Mouse (Mus musculus): ENCODE results near the gene Frg2f1. TPM values are rescaled to one million over a fixed set of nuclear protein-coding genes. Genes with fewer than 3 reads are reported as not detected.

Frg2f1 gene
- total and polyA plus RNA-seq, 2 experiments from 2014 or later = 3.6 to 4.7 TPM

GRCm38 (mm10) chr4:119492933-119493327 lies 46.4 kb downstream of the Frg2f1 start:
- Histone ChIP-seq H3K9ac (replicated peaks; ENCODE audit: low read depth, low read length) (peak overlapping the region; percentile 43), H3K4me2 (ENCODE audit: low read depth, low read length) (peak overlapping the region; percentile 93), H3K9me3 (replicated peaks; ENCODE audit: control insufficient read depth, low read length) (0 out of 2 replicates have a peak, but pooled peaks cover 3% of the 10 kb centered on the region), H3K4me1 (ENCODE audit: control insufficient read depth, insufficient read depth) (peaks cover 6% of the 10 kb centered on the region; the same call in 1 of the 2 replicates), H3K4me3 (ENCODE audit: low read depth, low read length) (peak overlapping the region; percentile 65), H3K36me3 (replicated peaks; ENCODE audit: control insufficient read depth, insufficient read depth, low read length) (no peaks in the 10 kb centered on the region), H3K27me3 (ENCODE audit: control insufficient read depth, insufficient read depth, low read length) (peaks cover 4% of the 10 kb centered on the region; the same call in 1 of the 2 replicates), H3K27ac (ENCODE audit: low read depth) (no peak overlapping the region)
- WGBS = 55% methylated on average over 10 of the region's 10 CpGs
- TF ChIP-seq EP300 (IDR thresholded peaks at IDR 0.05; ENCODE audit: low read depth) = no peak
- TF ChIP-seq CTCF (IDR thresholded peaks at IDR 0.05; ENCODE audit: low read depth) = no peak
- ATAC-seq (ENCODE audit: insufficient read depth, low read depth) (no peak), DNase-seq (ENCODE audit: low spot score) (no peak)

GRCm38 (mm10) chr4:119492291-119492932 lies 46.9 kb downstream of the Frg2f1 start, which contains the start of gene Rimkla:
Gene Rimkla, minus strand, starts transcription at chr4:119492628.
- 0 out of 2 replicates have a peak, but pooled peaks cover 3% of the 10 kb centered on the region for H3K9me3 ChIP-seq (replicated peaks; ENCODE audit: control insufficient read depth, low read length)
- no peaks in the 10 kb centered on the region for H3K36me3 ChIP-seq (replicated peaks; ENCODE audit: control insufficient read depth, insufficient read depth, low read length)
- WGBS = under 1% methylated on average over 60 of the region's 77 CpGs
- peak; percentile 36 for DNase-seq (ENCODE audit: low spot score)
- peak within 1 kb of the TSS; percentile 43 for H3K9ac ChIP-seq (replicated peaks; ENCODE audit: low read depth, low read length)
- peak within 1 kb of the TSS; percentile 93 for H3K4me2 ChIP-seq (ENCODE audit: low read depth, low read length)
- H3K27ac ChIP-seq (ENCODE audit: low read depth) = no peak within 1 kb of the TSS
- H3K4me3 ChIP-seq (ENCODE audit: low read depth, low read length) = peak within 1 kb of the TSS; percentile 65
- H3K27me3 ChIP-seq (ENCODE audit: control insufficient read depth, insufficient read depth, low read length) = peaks cover 4% of the 10 kb centered on the region; the same call in 1 of the 2 replicates
- no peak for TF ChIP-seq EP300 (IDR thresholded peaks at IDR 0.05; ENCODE audit: low read depth)
- no peak for TF ChIP-seq CTCF (IDR thresholded peaks at IDR 0.05; ENCODE audit: low read depth)
- peak; percentile 86 for ATAC-seq (ENCODE audit: insufficient read depth, low read depth)
- peaks cover 6% of the 10 kb centered on the region; the same call in 1 of the 2 replicates for H3K4me1 ChIP-seq (ENCODE audit: control insufficient read depth, insufficient read depth)

- ATAC-seq (ENCODE audit: insufficient read depth, low read depth) (no peak), DNase-seq (ENCODE audit: low spot score) (no peak)
- no peak overlapping the region for H3K9ac ChIP-seq (replicated peaks; ENCODE audit: low read depth, low read length)
- 70% methylated on average over 3 of the region's 3 CpGs for WGBS
- H3K9me3 ChIP-seq (replicated peaks; ENCODE audit: control insufficient read depth, low read length) = 0 out of 2 replicates have a peak, but pooled peaks cover 3% of the 10 kb centered on the region
- H3K27me3 ChIP-seq (ENCODE audit: control insufficient read depth, insufficient read depth, low read length) = peaks cover 4% of the 10 kb centered on the region; the same call in 1 of the 2 replicates
- TF ChIP-seq CTCF (IDR thresholded peaks at IDR 0.05; ENCODE audit: low read depth) = peak; percentile 40
- no peak for TF ChIP-seq EP300 (IDR thresholded peaks at IDR 0.05; ENCODE audit: low read depth)
- H3K4me3 ChIP-seq (ENCODE audit: low read depth, low read length) = no peak overlapping the region
- no peaks in the 10 kb centered on the region for H3K36me3 ChIP-seq (replicated peaks; ENCODE audit: control insufficient read depth, insufficient read depth, low read length)
- no peak overlapping the region for H3K4me2 ChIP-seq (ENCODE audit: low read depth, low read length)
- H3K27ac ChIP-seq (ENCODE audit: low read depth) = no peak overlapping the region
- H3K4me1 ChIP-seq (ENCODE audit: control insufficient read depth, insufficient read depth) = peaks cover 6% of the 10 kb centered on the region; the same call in 1 of the 2 replicates
Measured at GRCm38 (mm10) chr4:119490806-119491205, 48.5 kb downstream of the Frg2f1 start.

GRCm38 (mm10) chr4:119489666-119490065 lies 49.7 kb downstream of the Frg2f1 start:
- Histone ChIP-seq H3K9me3 (replicated peaks; ENCODE audit: control insufficient read depth, low read length) (0 out of 2 replicates have a peak, but pooled peaks cover 3% of the 10 kb centered on the region), H3K4me1 (ENCODE audit: control insufficient read depth, insufficient read depth) (peaks cover 6% of the 10 kb centered on the region; the same call in 1 of the 2 replicates), H3K27ac (ENCODE audit: low read depth) (no peak overlapping the region), H3K36me3 (replicated peaks; ENCODE audit: control insufficient read depth, insufficient read depth, low read length) (no peaks in the 10 kb centered on the region), H3K4me2 (ENCODE audit: low read depth, low read length) (no peak overlapping the region), H3K4me3 (ENCODE audit: low read depth, low read length) (no peak overlapping the region), H3K9ac (replicated peaks; ENCODE audit: low read depth, low read length) (no peak overlapping the region), H3K27me3 (ENCODE audit: control insufficient read depth, insufficient read depth, low read length) (peaks cover 4% of the 10 kb centered on the region; the same call in 1 of the 2 replicates)
- WGBS = 91% methylated on average over 10 of the region's 10 CpGs
- ATAC-seq (ENCODE audit: insufficient read depth, low read depth) (no peak), DNase-seq (ENCODE audit: low spot score) (no peak)
- TF ChIP-seq CTCF (IDR thresholded peaks at IDR 0.05; ENCODE audit: low read depth) = no peak
- TF ChIP-seq EP300 (IDR thresholded peaks at IDR 0.05; ENCODE audit: low read depth) = no peak

GRCm38 (mm10) chr4:119484882-119485281 lies 54.4 kb downstream of the Frg2f1 start:
- TF ChIP-seq EP300 (IDR thresholded peaks at IDR 0.05; ENCODE audit: low read depth) (no peak), CTCF (IDR thresholded peaks at IDR 0.05; ENCODE audit: low read depth) (no peak)
- Histone ChIP-seq H3K36me3 (replicated peaks; ENCODE audit: control insufficient read depth, insufficient read depth, low read length) (no peaks in the 10 kb centered on the region), H3K4me3 (ENCODE audit: low read depth, low read length) (no peak overlapping the region), H3K4me2 (ENCODE audit: low read depth, low read length) (no peak overlapping the region), H3K9ac (replicated peaks; ENCODE audit: low read depth, low read length) (no peak overlapping the region), H3K4me1 (ENCODE audit: control insufficient read depth, insufficient read depth) (no peaks in the 10 kb centered on the region), H3K27me3 (ENCODE audit: control insufficient read depth, insufficient read depth, low read length) (no peaks in the 10 kb centered on the region), H3K9me3 (replicated peaks; ENCODE audit: control insufficient read depth, low read length) (no peaks in the 10 kb centered on the region), H3K27ac (ENCODE audit: low read depth) (no peak overlapping the region)
- ATAC-seq (ENCODE audit: insufficient read depth, low read depth) (no peak), DNase-seq (ENCODE audit: low spot score) (no peak)
- WGBS = 77% methylated on average over 7 of the region's 7 CpGs
